Mouse (Mus musculus) spleen, postnatal 14 days (tissue): ENCODE results near the gene 1700010B08Rik.
A peak's percentile ranks its signal among the peaks of the same experiment; 100 is the strongest.
"Not testable (repeated sequence)": the region's sequence is repeated elsewhere in the genome, so short reads cannot be mapped to it uniquely, and the experiment has no call there.

Source experiments
- DNase-seq, 2 experiments: peaks; one replicate each; pipeline ENCODE4 v3.0.0; 2021 to 2022; ENCODE audit warnings: low spot score in 2 of 2

The 1700010B08Rik gene

GRCm38 (mm10) chr2:173719115-173719514, at the start of gene 1700010B08Rik:
Gene 1700010B08Rik, plus strand, starts transcription at chr2:173719415.
- not testable (repeated sequence) for DNase-seq

- no peak for DNase-seq
Measured at GRCm38 (mm10) chr2:173672328-173672896, 46.8 kb upstream of the 1700010B08Rik start.

- DNase-seq: no peak
Measured at GRCm38 (mm10) chr2:173673469-173673868, 45.7 kb upstream of the 1700010B08Rik start.

GRCm38 (mm10) chr2:173678593-173678992, 40.6 kb upstream of the 1700010B08Rik start:
- no peak for DNase-seq

GRCm38 (mm10) chr2:173679217-173679616, 40.0 kb upstream of the 1700010B08Rik start:
- DNase-seq: peak in 1 of 2 experiments; percentile 23

- DNase-seq: no peak
Measured at GRCm38 (mm10) chr2:173680153-173680552, 39.1 kb upstream of the 1700010B08Rik start.

- DNase-seq: no peak
Measured at GRCm38 (mm10) chr2:173682773-173683172, 36.4 kb upstream of the 1700010B08Rik start.

- DNase-seq: no peak
Measured at GRCm38 (mm10) chr2:173685781-173686361, 33.3 kb upstream of the 1700010B08Rik start.

GRCm38 (mm10) chr2:173687363-173687762, 31.9 kb upstream of the 1700010B08Rik start:
- DNase-seq: no peak

GRCm38 (mm10) chr2:173689835-173690234, 29.4 kb upstream of the 1700010B08Rik start:
- no peak for DNase-seq

GRCm38 (mm10) chr2:173691748-173692147, 27.5 kb upstream of the 1700010B08Rik start:
- no peak for DNase-seq

GRCm38 (mm10) chr2:173692693-173693092, 26.5 kb upstream of the 1700010B08Rik start:
- no peak for DNase-seq

GRCm38 (mm10) chr2:173698850-173699249, 20.4 kb upstream of the 1700010B08Rik start:
- no peak for DNase-seq

- DNase-seq: no peak
Measured at GRCm38 (mm10) chr2:173702096-173702866, 16.9 kb upstream of the 1700010B08Rik start.

- no peak for DNase-seq
Measured at GRCm38 (mm10) chr2:173702867-173703237, 16.4 kb upstream of the 1700010B08Rik start.

- no peak for DNase-seq
Measured at GRCm38 (mm10) chr2:173705827-173706551, 13.2 kb upstream of the 1700010B08Rik start.

GRCm38 (mm10) chr2:173707626-173708025, 11.6 kb upstream of the 1700010B08Rik start:
- DNase-seq: not testable (repeated sequence)

- no peak for DNase-seq
Measured at GRCm38 (mm10) chr2:173710193-173710592, 9.0 kb upstream of the 1700010B08Rik start.

- no peak for DNase-seq
Measured at GRCm38 (mm10) chr2:173712656-173713055, 6.6 kb upstream of the 1700010B08Rik start.

GRCm38 (mm10) chr2:173713241-173713640, 6.0 kb upstream of the 1700010B08Rik start:
- DNase-seq: no peak

GRCm38 (mm10) chr2:173714620-173715218, 4.5 kb upstream of the 1700010B08Rik start:
- no peak for DNase-seq

- DNase-seq: no peak
Measured at GRCm38 (mm10) chr2:173716966-173717365, 2.2 kb upstream of the 1700010B08Rik start.
